29 mouse cellular contexts compared by ENCODE assay signal in the genomic region with DNA sequence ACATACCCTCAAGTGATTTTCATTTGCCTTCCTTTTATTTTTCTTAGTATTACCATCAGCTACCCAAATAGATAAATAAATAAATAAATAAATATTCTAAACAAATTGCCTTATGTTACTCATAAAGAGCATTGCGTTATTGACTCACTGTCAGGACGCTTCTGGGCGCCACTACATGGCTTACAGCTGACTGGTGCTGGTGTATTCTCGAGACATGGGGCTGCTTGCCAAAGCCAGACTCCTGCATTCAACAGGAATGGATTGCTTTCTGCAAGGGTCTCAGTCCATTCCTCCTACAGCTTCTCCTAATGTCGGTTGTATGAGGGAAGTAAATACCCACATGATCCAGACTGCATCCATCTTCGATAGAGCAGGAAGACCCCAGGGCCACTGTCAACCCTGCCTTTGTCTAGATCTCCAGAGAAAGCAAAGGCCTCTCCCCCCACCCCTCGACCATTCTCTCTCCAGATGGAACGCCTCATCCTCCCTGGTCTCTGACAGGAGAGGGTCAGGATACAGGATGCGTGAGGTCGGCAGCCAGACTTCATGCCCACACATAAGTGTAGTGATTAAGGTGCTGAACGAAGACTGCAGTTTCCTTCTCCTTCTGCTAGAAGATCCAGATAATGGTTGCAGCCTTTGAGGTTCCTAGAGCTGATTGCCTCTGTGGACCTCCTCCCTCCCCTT.
DNase-seq lines count a peak whose midpoint lies in the region; ATAC-seq and TF ChIP-seq lines count a peak whose summit lies in the region.
"Had no signal": no experiment of that assay in that cellular context is flagged by ENCODE, and none has a peak within 500 bp of the region (broad histone marks: within the 10 kb centered on the region; RNA-seq: fewer than 3 reads in every experiment).

No protein-coding gene starts in this region.

- WGBS in kidney, embryonic 14.5 days: 33% methylated on average over 11 of the region's 11 CpGs
- WGBS in lung, postnatal 0 days: 39% methylated on average over 11 of the region's 11 CpGs

- no peaks in the 10 kb centered on the region for H3K9me3 ChIP-seq in kidney, embryonic 14.5 days (ENCODE audit: control insufficient read depth, low read length)
- no peaks in the 10 kb centered on the region for H3K9me3 ChIP-seq in lung, postnatal 0 days (ENCODE audit: low read length)
- H3K9me3 ChIP-seq: hindbrain, embryonic 12.5 days; limb, embryonic 13.5 days; midbrain, embryonic 12.5 days; neural tube, embryonic 13.5 days had no signal

- ATAC-seq in kidney, embryonic 14.5 days (ENCODE audit: low FRiP score, low TSS enrichment): peak; percentile 62
- no peak; the same call in 1 of the 2 replicates for ATAC-seq in lung, postnatal 0 days
- ATAC-seq: activated CD4-positive, CD25-positive, alpha-beta regulatory T cell, adult 4 months; forebrain, embryonic 16.5 days; intestine, postnatal 0 days had no signal

- no peaks in the 10 kb centered on the region for H3K36me3 ChIP-seq in kidney, embryonic 14.5 days (ENCODE audit: control insufficient read depth, insufficient read depth, low read length)
- no peaks in the 10 kb centered on the region for H3K36me3 ChIP-seq in lung, postnatal 0 days (ENCODE audit: insufficient read depth, low read length)
- H3K36me3 ChIP-seq: hindbrain, embryonic 12.5 days; limb, embryonic 13.5 days; midbrain, embryonic 12.5 days; neural tube, embryonic 13.5 days had no signal

- H3K4me2 ChIP-seq in kidney, embryonic 14.5 days (replicated peaks; ENCODE audit: low read depth, low read length): no peak overlapping the region
- H3K4me2 ChIP-seq in lung, postnatal 0 days (replicated peaks; ENCODE audit: low read depth, low read length): no peak overlapping the region
- H3K4me2 ChIP-seq: hindbrain, embryonic 12.5 days; limb, embryonic 13.5 days; liver, embryonic 11.5 days; midbrain, embryonic 12.5 days; neural tube, embryonic 13.5 days had no signal

- no peak overlapping the region for H3K27ac ChIP-seq in kidney, embryonic 14.5 days (ENCODE audit: low read depth, low read length)
- H3K27ac ChIP-seq in lung, postnatal 0 days (ENCODE audit: low read length): no peak overlapping the region
- H3K27ac ChIP-seq: heart, adult 2 months; hindbrain, embryonic 12.5 days; left cerebral cortex, adult 2 months; limb, embryonic 13.5 days; midbrain, embryonic 12.5 days; neural tube, embryonic 13.5 days; stomach, postnatal 0 days had no signal

- no peak for TF ChIP-seq CTCF in lung, postnatal 0 days (IDR thresholded peaks at IDR 0.05)

- H3K4me1 ChIP-seq in kidney, embryonic 14.5 days (ENCODE audit: control insufficient read depth, insufficient read depth, low read length): peaks cover 9% of the 10 kb centered on the region; the same call in 1 of the 2 replicates
- no peaks in the 10 kb centered on the region for H3K4me1 ChIP-seq in lung, postnatal 0 days (ENCODE audit: insufficient read depth, low read depth, low read length)
- H3K4me1 ChIP-seq: limb, embryonic 13.5 days had no signal

- DNase-seq in cerebellum, postnatal 10 days: peak; percentile 35 to 46
- DNase-seq in cerebellum, adult 11 months: no peak
- no peak for DNase-seq in kidney, adult 8-10 months
- peak; percentile 36 to 39 for DNase-seq in kidney, postnatal 4 days
- DNase-seq in kidney, postnatal 14 days: no peak
- DNase-seq in lung, postnatal 0 days (ENCODE audit: low spot score): peak; percentile 33
- DNase-seq in lung, postnatal 36 days: no peak
- DNase-seq: adrenal gland, adult 2 months; adrenal gland, postnatal 36 days; cerebellum, adult 2 months; cerebellum, postnatal 25 days; heart, adult 2 months; heart, postnatal 14 days; right cerebral cortex, postnatal 4 days; thymus, adult 18-20 months; thymus, postnatal 25 days had no signal

- H3K9ac ChIP-seq in kidney, embryonic 14.5 days (ENCODE audit: low read depth, low read length): no peak overlapping the region
- H3K9ac ChIP-seq in lung, postnatal 0 days (replicated peaks; ENCODE audit: low read depth): no peak overlapping the region
- H3K9ac ChIP-seq: hindbrain, embryonic 12.5 days; limb, embryonic 13.5 days; midbrain, embryonic 12.5 days; neural tube, embryonic 13.5 days had no signal

- H3K4me3 ChIP-seq in kidney, embryonic 14.5 days (ENCODE audit: low read length): no peak overlapping the region
- no peak overlapping the region for H3K4me3 ChIP-seq in lung, postnatal 0 days (ENCODE audit: low read depth, low read length)
- H3K4me3 ChIP-seq: erythroblast, embryonic 14.5 days; heart, adult 2 months; hindbrain, embryonic 12.5 days; left cerebral cortex, adult 2 months; limb, embryonic 13.5 days; midbrain, embryonic 12.5 days; neural tube, embryonic 13.5 days had no signal

- no peaks in the 10 kb centered on the region for H3K27me3 ChIP-seq in kidney, embryonic 14.5 days (ENCODE audit: control insufficient read depth, insufficient read depth, low read length)
- H3K27me3 ChIP-seq in lung, postnatal 0 days (replicated peaks; ENCODE audit: insufficient read depth, low read length): no peaks in the 10 kb centered on the region
- H3K27me3 ChIP-seq: CH12.LX; hindbrain, embryonic 12.5 days; limb, embryonic 13.5 days; midbrain, embryonic 12.5 days; neural tube, embryonic 13.5 days had no signal

- no peak for TF ChIP-seq EP300 in lung, postnatal 0 days (IDR thresholded peaks at IDR 0.05)

Comparison
In these comparisons a context has a peak if more than half of its experiments do, and no peak if none do; other contexts are left out.
1. DNase-seq: peak in cerebellum, postnatal 10 days (2 of 2), kidney, postnatal 4 days (2 of 2) and lung, postnatal 0 days (single experiment); none in cerebellum, adult 11 months (single experiment), kidney, adult 8-10 months (0 of 2), kidney, postnatal 14 days (single experiment) and lung, postnatal 36 days (single experiment).